Mouse (Mus musculus) embryo, embryonic 10.5 days (tissue): ENCODE measurements around the gene Nxn.
A peak's percentile ranks its signal among the peaks of the same experiment; 100 is the strongest.

Experiments used
- DNase-seq: peaks from one replicate; pipeline ENCODE4 v3.0.0-alpha.2; 2015; ENCODE audit warnings: low spot score

Gene Nxn

DNA sequence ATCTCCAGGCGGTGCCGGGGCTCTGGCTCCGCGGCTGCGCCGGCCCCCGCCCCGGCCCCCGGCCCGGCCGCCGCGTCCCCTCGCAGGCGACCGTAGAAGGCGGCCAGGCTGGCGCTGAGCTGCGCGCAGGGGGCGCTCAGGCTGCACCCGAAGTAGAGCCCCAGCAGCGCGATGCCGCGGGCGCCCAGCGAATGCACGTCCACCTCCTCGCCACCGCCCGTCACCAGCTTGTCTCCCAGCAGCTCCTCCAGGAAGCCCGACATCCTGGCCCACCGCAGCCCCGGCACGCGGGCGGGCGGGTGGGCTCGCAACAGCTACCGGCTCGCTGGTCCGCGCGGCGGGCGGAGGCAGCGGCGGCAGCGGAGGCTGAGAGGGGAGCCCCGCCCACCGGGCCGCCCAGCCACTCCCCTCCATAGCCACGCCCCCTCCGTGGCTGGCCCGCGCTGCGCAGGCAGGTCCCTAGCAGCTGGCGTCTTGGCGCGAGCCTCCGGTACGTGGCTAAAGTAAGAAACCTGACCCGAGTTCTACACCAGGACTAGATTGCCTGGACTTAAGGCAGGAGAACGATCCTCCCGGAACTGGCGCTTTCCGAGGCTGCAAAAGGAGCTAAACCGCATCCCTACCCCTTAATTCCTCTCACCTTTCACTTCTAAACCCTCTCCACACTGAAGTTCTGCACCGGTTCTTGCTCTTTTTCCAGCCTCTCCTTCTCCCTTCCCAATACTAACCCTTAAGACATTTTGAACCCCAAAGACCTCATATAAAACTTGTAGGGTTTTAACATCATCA is at the start of gene Nxn:
Gene Nxn, minus strand, starts transcription at position 343 of the 789 bp plus-strand sequence.
- DNase-seq = peak; percentile 93

DNA sequence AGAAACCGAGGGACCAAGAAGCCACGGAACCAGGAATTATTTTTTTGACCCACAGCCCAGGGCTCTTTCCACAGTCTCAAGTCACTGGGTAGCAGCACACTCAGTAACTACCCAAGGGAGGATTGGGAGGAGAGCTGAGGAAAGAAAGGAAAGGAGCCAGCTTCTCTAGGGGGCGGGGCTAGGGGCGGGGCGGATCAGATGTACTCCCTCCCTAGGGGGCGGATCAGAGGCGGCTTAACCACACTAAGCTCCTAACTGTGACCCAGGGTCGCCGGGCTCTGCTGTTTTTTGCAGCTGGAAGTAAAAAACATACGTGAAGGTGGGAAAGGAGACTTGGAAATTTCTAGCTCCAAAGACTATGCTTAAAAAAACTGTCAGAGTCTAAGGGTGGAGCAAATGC is 47.3 kb upstream of the Nxn start:
- peak; percentile 91 for DNase-seq

DNA sequence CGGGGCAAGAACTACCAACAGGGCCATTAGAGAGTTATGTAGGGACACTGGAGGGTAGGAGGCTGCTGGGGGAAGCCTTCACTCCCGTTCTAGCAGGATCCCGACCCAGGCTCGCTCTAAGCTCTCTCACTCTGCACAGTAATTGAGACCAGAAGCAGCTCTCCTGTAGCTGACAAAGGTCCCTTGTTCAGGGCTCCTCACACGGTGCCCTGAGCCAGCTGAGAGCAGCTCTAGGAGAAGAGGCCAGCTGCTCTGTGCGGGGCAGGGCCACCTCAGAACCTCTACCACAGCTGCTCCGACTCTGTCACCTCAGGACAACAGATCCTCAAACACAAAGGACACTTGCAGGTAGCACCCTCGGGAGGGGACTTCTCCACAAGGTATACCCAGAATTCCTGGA is 46.5 kb upstream of the Nxn start:
- DNase-seq = peak; percentile 65

DNA sequence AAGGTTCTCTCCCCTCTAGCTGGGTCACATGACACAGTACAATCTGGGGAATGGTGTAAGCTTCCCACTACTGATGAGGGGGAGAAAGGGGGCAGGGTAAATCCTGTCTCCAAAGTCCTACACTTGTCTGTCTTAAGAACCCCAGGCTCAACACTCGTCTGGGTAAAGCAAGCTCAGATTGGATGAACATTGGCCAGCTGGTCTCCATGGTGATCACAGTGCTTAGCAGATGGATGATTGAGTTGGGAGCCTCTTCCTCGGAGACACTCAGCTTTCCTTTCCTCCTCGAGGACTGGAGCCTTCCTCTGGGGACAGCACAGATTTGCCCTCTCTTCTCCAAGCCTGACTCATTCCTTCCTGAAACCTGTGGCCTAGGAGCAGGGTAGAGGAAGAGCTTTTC is 40.7 kb upstream of the Nxn start:
- DNase-seq = peak; percentile 23

DNA sequence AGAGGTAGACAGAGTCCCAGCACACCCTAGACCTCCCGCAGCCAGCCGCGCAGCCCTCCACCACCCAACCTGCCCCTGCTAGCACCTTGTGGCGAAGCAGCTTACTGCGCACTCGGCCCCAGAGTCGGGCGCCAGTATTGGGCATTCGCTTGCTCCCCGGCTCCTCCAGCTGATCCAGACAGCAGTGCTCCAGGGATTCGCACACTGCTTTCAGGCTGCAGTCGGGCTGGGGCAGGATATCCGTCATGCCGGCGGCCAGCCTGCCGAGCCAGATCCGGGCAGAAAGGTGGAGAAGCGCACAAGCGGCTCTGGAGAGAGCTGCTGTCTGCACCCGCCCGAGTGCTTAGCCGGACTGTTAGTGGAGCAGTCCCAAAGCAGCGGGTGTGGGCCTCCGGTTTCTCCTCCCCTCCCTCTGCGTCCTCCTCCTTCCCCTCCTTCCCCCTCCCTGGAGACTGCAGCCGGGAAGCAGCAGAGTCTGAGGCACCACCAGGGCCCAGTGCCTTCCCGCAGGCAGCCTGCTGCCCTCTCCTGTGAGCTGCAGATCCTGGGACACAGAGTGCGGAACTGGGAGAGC is 38.0 kb upstream of the Nxn start:
- peak; percentile 72 for DNase-seq

DNA sequence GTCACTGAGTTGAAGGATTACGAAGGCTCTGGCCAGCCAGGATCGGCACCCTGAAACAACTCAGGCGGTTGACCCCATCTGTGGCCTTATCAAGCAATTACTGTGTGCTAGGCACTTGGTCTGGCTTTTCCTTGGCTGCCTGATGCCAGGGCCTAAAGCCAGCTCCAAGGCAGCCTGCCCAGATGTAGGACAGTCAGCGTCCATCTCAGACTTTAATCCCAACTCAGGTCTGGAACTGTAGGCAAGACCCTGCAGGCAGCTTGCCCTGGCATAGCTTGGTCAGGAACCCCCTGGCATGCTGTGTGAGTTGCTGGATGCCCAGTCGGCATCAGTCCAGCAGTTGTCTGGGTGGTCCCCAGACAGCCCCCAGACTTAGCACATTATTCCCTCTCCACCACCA is 37.1 kb upstream of the Nxn start:
- DNase-seq = no peak

DNA sequence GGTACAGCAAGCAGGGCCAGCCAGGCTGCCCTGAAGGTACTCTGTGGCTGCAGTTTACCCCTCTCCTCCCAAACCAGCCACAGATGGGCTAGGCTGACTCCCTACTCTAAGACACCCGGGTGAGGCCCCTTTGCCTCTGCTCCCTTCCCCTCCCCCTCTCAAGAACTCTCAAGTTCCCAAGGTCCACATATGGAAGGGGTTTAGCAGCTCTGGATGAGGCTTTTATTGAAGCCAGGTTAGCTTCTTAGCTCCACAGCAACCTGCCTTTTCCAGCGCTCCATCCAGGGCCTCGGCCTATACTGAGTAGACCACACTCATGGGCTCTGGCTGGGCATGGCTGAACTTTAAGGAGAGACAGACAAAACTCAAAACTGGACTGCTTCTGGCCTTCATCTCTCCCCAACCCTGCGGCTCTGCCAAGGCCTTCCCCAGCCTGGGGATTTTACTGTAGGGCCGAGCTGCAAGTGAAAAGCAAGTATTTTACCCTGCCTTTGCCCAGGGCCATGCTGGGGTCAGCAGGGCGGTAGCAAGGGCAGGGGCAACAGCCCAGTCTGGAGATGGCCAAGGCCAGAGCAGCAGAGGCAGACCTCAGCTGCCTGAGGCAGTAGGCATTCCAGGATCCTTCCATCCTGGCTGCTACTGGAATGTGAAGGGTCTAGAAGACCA is 31.2 kb upstream of the Nxn start:
- DNase-seq = peak; percentile 76

DNA sequence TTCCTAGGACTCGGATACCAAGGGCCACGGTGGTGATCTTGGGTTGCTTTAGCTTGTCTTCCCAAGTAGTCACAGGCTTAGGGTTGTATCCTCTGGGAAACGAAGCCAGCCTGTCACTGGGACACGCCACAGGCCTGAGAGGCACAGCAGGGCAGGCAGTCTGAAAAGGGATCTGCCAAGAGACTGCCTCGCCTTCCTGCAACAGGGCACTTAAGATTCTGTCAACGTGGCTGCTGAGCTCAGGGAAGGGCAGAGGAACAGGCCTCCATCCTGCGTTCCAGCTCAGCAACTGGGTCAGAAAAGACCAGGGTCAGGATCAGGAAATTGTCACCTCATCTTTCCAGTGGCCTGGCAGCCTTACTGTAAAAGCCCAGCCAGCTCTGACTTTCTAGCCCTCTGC is 30.6 kb upstream of the Nxn start:
- no peak for DNase-seq

DNA sequence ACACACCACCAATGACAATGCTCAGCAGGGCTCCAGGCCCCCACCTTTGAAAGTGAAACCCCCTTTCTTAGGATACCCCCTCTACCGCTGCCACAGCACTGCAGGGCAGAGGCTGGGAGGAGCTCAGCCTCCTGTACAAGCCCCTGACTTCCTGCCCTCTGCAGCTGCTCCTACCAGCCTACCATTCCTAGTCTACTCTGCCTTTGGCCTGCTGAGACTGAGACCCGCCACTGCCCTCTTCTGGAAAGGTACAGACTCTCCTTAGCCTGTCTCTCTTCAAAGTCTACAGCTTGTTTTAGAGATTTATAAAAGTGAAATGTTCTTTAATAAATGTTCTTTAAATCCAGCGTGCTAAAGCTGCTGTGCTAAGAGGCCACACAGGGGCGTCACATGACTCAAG is 30.1 kb upstream of the Nxn start:
- DNase-seq = peak; percentile 45

DNA sequence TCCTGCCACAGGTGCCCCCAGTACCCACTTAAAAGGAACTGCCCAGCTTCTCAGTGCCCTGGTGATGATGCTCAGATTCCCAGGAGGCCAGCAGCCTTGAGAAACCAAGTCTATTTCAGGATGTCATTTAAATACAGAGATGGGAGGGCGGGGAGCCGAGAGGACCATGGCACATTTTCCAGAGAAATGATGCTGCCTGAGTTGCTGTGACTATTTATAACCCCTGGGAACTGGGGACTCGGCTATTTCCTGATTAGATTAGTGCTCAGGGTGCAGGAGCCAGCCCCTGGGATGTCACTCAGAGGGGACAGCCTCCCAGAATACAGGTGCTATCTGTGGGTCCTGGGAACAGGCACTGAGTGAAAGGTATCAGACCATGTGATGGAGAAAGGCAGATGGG is 28.8 kb upstream of the Nxn start:
- no peak for DNase-seq

DNA sequence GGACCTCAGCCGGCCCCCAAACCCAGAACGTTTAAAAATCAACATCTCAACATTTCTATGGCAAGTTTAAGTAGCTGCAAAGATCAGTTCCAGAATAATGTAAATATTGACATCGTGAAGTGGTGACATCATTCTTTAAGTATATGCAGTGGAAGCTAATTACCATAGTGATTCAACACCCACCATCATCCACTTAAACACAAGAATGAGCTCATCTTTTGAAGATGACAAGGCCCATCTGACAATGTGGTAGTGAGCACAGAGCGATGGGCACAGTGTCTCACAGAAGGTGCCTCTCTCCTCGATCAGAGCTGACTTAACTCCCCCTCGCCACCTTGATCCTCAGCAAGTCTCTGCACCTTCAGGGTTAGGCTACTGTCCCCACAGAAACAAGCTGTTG is 26.8 kb upstream of the Nxn start:
- DNase-seq = no peak

DNA sequence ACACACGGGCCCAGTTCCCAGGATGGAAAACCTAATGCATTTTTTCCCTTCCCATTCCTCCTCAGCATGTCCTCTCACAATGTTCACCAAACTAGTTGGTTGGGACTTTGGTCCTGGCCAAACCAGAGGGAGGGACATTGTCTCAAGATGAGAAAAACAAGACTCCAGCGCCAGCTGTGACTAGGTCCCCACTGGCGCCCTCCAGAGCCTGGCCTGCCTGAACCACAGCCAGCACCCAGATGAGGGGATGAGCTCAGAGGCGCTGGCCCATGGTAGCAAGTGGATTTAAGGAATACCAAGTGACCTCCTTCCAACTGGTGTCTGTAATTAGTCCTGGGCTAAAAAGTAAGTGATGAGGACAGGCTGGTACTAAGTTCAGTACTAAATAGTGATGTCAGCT is 22.0 kb upstream of the Nxn start:
- no peak for DNase-seq

DNA sequence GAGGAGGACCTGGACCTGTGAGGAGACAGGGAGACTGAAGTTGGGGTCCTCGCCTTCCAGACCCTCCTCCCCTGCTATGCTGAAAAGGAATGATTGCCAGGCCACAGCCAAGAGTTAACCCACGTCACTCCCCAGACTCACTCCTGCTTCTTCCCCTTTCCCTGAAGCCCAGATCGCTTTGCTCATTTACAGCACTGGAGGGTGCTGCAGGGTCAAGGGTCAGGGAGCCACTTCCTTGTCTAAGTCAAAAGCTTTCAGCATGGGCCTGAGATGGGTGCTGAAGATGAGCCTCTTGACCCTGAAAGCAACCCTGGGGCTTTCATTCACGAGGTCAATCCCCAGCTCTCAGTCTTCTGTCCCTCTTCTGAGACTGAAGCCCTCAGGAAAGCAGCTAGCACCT is 20.2 kb upstream of the Nxn start:
- no peak for DNase-seq

DNA sequence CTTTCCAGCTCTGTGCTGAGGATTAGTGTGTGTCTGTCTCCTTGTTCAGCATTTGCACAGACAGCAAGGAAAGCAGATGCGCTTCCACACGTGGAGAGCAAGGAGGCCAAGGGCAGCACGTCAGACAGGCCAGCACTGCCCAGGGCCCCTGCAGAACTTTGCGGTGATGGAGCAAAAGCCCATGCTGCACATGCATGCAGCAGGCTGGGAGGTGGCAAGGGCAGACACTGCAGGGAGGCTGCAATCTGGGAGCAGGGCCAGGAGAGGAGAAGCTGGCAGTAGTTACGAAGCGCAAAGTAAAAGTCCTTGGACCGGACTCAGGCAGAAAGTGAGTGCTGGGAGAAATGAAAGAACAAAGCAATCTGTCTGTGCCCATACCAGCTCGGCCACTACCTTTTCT is 19.5 kb upstream of the Nxn start:
- no peak for DNase-seq

DNA sequence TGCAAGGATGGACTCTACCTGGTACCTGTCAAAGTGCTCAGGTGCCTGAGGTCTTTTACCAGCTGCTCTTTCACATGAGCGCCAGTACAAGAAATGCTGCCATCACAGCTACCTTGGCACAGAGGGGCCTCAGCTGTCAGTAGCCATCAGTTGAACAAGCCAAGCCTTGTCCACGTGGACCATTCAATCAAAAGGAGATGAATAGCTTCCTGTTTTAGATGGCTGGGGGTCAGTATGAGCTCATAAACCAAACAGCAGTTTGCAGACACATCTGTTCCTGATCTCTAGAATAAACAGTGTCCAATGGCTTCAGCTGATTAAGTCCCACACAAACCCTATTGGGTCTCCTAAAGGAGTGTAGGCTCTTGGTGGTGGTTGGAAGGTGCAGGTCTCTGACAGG is 17.0 kb upstream of the Nxn start:
- peak; percentile 69 for DNase-seq

DNA sequence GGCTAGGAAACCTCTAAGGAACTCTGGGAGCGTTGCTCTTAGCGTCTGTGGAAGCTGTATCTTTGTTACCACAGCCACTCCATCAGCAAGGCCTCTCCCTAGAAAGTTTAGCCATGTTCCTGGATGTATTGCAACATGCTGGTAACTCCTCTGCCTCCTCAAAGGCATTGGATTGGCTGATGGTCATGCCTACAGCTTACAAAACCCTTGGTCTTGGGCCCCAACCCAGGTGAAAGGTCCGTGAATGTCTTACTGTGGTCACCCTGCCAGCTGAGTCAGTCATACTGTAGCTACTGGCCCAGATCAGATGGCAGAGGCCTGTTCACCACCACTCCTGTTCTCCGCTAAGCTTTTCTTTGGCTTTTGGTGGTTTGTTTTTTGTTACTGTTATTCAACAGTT is 16.1 kb upstream of the Nxn start:
- DNase-seq = no peak

DNA sequence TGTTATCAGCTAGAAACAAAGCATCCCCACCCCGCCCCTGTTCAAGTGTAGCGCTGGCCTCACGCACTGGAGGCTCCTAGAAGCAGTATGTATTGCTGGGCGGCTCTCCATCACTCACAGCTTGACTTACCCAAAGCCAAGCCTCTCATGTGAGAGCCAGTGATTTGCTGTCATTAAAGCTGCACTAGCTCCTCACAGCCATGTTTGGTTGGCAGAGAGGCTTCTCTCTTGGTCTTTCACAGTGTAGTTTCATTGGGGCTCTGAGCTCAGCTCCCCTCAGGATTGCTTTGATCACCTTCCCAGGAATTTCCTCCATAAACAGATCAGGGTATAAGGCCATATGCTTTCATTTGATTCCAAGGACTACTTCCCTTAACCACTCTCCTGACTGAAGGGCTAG is 14.3 kb upstream of the Nxn start:
- DNase-seq = no peak

DNA sequence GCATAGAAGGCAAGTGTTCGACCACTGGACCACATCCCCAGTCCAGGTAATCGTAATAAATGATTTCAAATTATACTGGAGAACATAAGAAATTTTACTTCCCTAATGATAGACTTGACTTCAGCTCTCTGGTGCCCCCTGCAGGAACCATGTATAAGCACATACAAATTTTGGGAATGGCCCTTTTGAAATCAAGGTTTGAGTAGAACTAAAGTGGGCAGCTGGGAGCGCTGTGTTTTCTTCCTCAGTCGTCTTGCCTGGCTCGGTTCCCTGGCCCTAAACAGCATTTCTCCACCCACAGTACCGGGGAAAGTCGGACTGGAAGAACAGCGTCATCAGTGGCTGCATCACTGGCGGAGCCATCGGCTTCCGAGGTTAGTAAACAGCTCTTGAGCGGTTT is 11.9 kb upstream of the Nxn start:
- DNase-seq = peak; percentile 80

DNA sequence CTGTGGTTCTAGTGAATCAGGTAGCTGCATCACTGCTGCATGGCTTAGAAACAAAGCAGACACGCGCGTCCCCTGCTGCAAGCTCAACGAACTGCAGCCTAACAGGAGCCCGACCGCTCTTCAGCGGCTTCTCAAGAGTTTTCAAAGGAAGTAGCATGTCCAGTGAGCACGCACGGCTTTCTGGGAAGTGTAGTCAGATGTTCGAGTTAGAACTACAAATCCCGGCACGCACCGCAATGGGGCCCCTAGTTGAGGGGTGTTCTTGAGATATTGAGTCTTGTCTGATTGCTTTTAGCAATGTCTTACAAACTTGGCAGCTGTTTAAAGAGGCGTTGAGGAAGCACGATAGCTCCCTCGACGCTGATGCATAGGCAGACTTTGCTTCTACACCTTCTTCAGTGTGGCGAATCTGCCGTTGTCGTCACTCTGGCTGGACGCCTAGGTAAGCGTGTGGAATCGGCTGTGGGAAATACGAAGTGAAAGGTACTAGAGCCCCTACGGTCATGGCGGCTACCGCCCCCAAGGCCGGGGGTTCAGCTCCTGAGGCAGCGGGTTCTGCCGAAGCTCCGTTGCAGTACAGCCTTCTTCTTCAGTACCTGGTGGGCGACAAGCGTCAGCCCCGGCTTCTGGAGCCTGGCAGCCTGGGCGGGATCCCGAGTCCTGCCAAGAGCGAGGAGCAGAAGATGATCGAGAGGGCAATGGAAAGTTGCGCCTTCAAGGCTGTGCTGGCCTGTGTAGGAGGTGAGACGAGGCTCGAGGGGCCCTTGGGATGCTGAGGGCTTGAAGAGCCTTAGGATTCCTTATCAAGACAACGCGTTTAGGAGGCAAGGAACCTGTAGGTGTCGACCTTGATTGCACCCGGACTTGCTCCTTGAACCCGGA is 8.0 kb upstream of the Nxn start, which contains the start of gene Timm22:
Gene Timm22, plus strand, starts transcription at position 251 of the 882 bp plus-strand sequence.
- peak; percentile 99 for DNase-seq

DNA sequence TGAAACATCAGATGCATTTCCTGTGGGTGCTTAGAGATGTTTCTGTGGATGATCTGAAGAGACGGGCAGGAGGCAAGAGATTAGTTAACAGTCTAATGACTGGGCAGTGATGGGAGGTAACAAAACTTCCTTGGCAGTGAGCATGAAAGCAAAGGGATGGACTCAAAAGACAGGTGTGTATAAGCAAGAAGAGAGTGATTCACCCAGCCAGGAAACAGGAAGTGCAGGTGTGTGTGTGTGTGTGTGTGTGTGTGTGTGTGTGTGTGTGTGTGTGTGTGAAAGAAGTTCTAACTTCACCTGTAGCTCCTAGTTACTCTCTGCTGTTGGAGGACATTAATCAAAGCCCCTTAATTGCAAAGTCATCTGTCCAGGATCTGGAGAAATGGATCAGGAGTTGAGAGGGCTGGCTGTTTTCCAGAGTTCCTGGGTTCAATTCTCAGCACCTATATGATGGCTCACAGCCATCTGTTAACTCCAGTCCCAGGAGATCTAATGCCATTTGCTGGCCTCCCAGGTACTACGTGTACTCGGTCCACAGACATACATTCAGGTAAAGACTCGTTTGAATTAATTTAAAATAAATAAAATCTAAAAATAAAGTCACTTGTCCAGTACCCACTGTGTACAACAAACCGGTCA is 6.8 kb upstream of the Nxn start:
- no peak for DNase-seq

DNA sequence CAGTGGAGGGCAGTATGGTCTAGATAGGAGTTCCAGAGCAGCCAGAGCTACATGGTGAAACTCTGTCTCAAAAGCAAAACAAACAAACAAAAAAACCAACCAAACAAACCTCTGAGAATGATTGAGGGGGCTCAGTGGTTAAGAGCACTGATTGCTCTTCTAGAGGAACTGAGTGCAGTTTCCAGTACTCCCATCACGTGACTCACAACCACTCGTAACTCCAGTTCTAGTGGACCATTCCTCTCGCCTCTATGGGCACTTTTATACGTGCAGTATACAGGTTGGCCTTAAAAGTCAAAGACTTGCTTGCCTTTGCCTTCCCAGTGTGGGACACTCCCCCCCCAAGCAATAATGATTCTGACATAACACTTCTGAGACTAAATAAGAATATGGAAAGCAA is 6.2 kb upstream of the Nxn start:
- DNase-seq = no peak

DNA sequence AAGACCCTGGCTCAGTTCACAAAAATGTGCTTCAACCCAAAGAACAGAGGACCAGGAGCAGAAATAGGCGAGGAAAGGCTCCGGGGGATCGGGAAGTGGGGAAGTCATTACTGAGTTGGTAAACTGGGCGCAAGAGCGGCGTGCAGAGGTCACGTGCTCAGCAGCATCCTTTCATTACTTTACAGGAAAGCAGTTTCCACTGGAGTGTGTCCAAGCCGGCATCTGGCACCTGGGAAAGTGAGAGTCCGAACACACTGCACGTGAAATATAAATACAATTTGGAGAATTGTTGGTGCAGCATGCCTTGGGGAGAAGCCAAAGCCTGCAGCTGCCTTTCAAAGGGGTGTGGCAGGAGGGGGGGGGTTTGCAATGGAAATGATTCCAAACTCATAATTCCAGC is 2.5 kb upstream of the Nxn start:
- DNase-seq = no peak
